Mouse (Mus musculus) ES-Bruce4 (cell line): Measurements from ENCODE around the gene Brpf3. TPM values are rescaled to one million over a fixed set of nuclear protein-coding genes. Genes with fewer than 3 reads are reported as not detected.

Experiments used
- H3K27ac ChIP-seq: 2 replicates; pipeline ENCODE4 v1.5.1; 2012; ENCODE audit warnings: low read length, inconsistent platforms; ENCODE audit not compliant: insufficient read depth
- H3K27me3 ChIP-seq: 2 replicates; pipeline ENCODE4 v1.6.1; 2012; ENCODE audit warnings: mild to moderate bottlenecking, low read length, inconsistent platforms; ENCODE audit not compliant: control insufficient read depth, poor library complexity, insufficient read depth, severe bottlenecking
- H3K36me3 ChIP-seq: 2 replicates; pipeline ENCODE4 v1.6.1; 2012; ENCODE audit warnings: inconsistent platforms, mild to moderate bottlenecking, low read length, moderate library complexity; ENCODE audit not compliant: control insufficient read depth, poor library complexity, insufficient read depth, severe bottlenecking
- H3K4me1 ChIP-seq: one replicate; pipeline ENCODE4 v1.8.1; 2011; ENCODE audit warnings: low read length; ENCODE audit not compliant: control insufficient read depth, insufficient read depth
- H3K4me3 ChIP-seq: 2 replicates; pipeline ENCODE4 v1.5.1; 2011; ENCODE audit warnings: low read depth, mild to moderate bottlenecking, low read length
- H3K9ac ChIP-seq: 2 replicates; pipeline ENCODE4 v1.6.1; 2012; ENCODE audit warnings: low read depth, mild to moderate bottlenecking, inconsistent platforms; ENCODE audit not compliant: poor library complexity, severe bottlenecking
- H3K9me3 ChIP-seq: replicated peaks from 2 replicates; pipeline ENCODE4 v1.6.1; 2012; ENCODE audit warnings: mild to moderate bottlenecking, low read length, inconsistent platforms; ENCODE audit not compliant: control insufficient read depth, poor library complexity, insufficient read depth, severe bottlenecking
- CTCF ChIP-seq: IDR thresholded peaks from one replicate; pipeline ENCODE4 v1.8.1; 2011; ENCODE audit warnings: low read depth, low read length
- EP300 ChIP-seq: IDR thresholded peaks from 2 replicates; pipeline ENCODE4 v1.6.1; 2011; ENCODE audit warnings: low read depth, low read length; ENCODE audit not compliant: insufficient read depth
- POLR2A ChIP-seq: IDR thresholded peaks from one replicate; pipeline ENCODE4 v1.8.1; 2011; ENCODE audit warnings: low read length; ENCODE audit not compliant: insufficient read depth
- polyA plus RNA-seq: library from polyadenylated mRNA; stranded (reverse); fragments of >200 nt; gene quantifications from 2 replicates; pipeline ENCODE4 v1.2.4, GENCODE M21; 2011; ENCODE audit warnings: low read depth; ENCODE audit not compliant: missing spikeins, insufficient read depth, insufficient read length

Brpf3 gene
- polyA plus RNA-seq, 1 experiment, result 89.8 TPM

DNA sequence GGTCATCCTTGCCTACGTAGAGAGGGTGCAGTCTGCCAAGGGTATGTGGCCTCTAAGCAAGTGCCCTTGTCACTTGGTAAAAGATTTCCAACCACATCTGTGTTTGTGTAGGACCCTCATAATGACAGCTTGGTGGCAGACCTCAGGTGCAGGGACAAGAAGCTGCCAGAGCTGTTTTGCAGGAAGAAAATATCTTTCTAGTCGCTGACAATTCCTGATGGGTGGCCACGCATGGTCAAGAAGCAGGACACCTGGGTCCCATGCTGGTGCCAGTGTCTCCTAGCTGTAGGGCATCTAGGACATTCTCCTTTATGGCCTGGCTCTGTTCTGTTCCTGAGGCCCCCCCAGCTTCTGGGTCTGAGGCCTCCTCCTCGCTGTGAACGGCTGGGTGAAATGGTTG is 75.4 kb downstream of the Brpf3 start:
- Histone ChIP-seq H3K9ac (no peak overlapping the region), H3K4me3 (no peak overlapping the region), H3K27ac (no peak overlapping the region), H3K36me3 (no peaks in the 10 kb centered on the region), H3K27me3 (no peaks in the 10 kb centered on the region), H3K9me3 (no peaks in the 10 kb centered on the region), H3K4me1 (peaks cover 2% of the 10 kb centered on the region)
- TF ChIP-seq CTCF (no peak), EP300 (no peak), POLR2A (no peak)

DNA sequence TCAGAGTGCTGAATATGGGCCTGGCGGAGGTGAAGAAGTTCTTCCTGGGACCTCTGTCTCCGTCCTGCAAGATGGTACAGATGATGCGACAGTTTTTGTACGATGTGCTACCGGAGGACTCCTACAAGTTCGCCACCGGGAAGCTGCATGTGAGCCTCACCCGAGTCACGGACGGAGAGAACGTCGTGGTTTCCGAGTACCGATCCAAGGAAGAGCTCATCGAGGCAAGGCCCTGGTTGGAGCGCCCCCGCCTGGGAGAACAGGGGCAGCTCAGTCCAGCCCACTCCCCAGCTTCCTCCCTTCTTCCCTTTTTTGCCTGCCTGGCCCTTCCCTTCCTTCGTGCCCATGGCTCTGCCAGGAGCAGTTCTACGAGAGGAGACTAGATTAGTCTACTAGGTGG is 75.9 kb downstream of the Brpf3 start:
- no peaks in the 10 kb centered on the region for H3K9me3 ChIP-seq
- H3K27me3 ChIP-seq, result no peaks in the 10 kb centered on the region
- no peak overlapping the region for H3K27ac ChIP-seq
- no peaks in the 10 kb centered on the region for H3K36me3 ChIP-seq
- H3K9ac ChIP-seq, result no peak overlapping the region
- H3K4me1 ChIP-seq, result peaks cover 2% of the 10 kb centered on the region
- TF ChIP-seq EP300 (no peak), POLR2A (no peak), CTCF (peak; percentile 89)
- H3K4me3 ChIP-seq, result peak overlapping the region; percentile 41

DNA sequence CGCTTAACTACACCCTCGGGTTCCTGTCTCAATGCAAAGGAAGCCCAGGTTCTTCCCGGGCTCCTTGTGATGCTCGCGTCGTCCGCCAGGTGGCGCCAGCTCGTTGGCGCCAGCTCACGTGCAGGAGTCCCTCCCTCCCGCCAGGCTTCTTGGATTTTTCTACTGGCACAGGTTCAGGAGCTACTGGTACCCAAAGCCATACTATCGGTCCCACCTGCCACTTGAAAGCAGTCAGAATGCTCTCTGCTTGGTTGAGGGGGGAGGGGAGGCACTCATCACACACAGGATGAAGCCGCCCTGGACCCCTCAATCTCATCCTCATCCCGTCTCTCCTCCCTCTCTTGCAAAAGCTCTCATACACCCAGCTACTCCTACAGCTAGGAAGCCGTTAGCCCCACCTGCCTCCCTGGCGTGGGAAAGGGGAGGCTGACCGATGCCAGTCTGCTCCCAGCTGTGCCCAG is 79.1 kb downstream of the Brpf3 start:
- no peaks in the 10 kb centered on the region for H3K27me3 ChIP-seq
- no peaks in the 10 kb centered on the region for H3K9me3 ChIP-seq
- peaks cover 2% of the 10 kb centered on the region for H3K4me1 ChIP-seq
- 0 out of 2 replicates have a peak overlapping the region, but pooled peaks have one; percentile 5 for H3K4me3 ChIP-seq
- TF ChIP-seq POLR2A, result no peak
- peak; percentile 91 for TF ChIP-seq CTCF
- TF ChIP-seq EP300, result no peak
- H3K27ac ChIP-seq, result no peak overlapping the region
- H3K9ac ChIP-seq, result no peak overlapping the region
- H3K36me3 ChIP-seq, result no peaks in the 10 kb centered on the region

DNA sequence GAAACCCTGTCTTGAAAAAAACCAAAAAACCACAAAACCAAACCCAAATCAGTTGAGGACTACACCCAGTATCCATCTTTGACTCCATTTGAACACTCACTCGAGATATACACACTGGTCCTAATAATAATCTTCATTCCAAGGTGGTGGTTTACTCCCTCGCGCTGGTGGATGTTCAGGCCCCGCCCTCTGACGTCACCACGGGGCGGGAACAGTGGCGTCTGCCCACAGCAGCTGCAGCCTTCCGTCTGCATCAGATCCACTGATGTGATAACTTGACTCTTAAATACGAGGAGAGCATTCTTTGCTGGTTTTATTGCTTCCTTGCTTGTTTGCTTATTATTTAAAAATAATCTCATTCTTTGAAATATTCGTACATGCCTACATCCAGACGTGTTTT is 81.4 kb downstream of the Brpf3 start:
- TF ChIP-seq CTCF, result no peak
- TF ChIP-seq POLR2A, result no peak
- no peak for TF ChIP-seq EP300
- no peak overlapping the region for H3K27ac ChIP-seq
- H3K36me3 ChIP-seq, result no peaks in the 10 kb centered on the region
- H3K27me3 ChIP-seq, result no peaks in the 10 kb centered on the region
- H3K4me1 ChIP-seq, result peaks cover 2% of the 10 kb centered on the region
- no peak overlapping the region for H3K9ac ChIP-seq
- no peaks in the 10 kb centered on the region for H3K9me3 ChIP-seq
- H3K4me3 ChIP-seq, result no peak overlapping the region

DNA sequence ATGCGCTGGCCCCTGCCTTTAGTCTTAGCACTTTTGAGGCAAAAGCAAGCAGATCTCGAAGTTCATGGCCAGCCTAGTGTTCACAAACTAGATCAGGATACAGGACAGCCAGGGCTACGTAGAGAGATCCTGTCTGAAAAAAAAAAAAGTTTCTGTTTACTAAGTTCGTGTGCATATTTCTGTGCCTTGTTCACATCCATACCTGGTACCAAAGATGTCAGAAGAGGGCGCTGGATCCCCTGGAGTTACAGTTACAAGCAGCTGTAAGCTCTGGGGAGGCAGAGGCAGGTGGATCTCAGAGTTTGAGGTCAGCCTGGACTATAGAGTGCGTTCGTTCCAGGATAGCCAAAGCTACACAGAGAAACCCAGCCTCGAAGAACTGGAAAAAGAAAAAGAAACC is 81.9 kb downstream of the Brpf3 start:
- Histone ChIP-seq H3K27ac (no peak overlapping the region), H3K9me3 (no peaks in the 10 kb centered on the region), H3K36me3 (no peaks in the 10 kb centered on the region), H3K4me3 (no peak overlapping the region), H3K4me1 (peaks cover 2% of the 10 kb centered on the region), H3K27me3 (no peaks in the 10 kb centered on the region), H3K9ac (no peak overlapping the region)
- TF ChIP-seq EP300 (no peak), CTCF (peak; percentile 35)

DNA sequence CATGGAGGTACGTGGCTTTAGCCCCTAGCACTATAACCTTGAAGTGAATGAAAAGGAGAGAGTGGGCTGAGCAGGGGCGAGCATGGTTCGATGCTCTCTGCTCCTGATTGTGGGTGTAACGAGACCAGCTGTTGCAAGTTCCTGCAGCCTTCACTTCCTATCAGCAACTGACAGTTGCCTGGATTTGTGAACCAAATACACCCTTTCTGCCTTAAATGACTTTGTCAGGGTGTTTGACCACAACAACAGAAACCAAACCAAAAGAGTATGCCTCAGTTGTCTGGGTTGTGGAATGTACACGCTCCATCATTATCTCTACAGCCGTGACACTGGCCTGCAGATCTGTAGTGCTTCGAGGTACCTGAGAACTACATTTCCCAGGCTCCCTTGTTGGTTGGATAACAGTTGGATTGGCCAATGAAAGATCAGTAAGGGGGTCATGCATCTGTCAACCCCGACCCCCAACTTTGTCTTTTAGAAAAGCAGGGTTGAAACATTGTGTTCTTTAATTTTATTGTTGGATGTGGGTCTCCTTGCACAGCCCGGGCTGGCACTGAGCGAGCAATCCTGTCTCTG is 83.1 kb downstream of the Brpf3 start:
- Histone ChIP-seq H3K9ac (no peak overlapping the region), H3K4me3 (no peak overlapping the region), H3K27me3 (no peaks in the 10 kb centered on the region), H3K9me3 (no peaks in the 10 kb centered on the region), H3K27ac (no peak overlapping the region), H3K36me3 (no peaks in the 10 kb centered on the region), H3K4me1 (peaks cover 2% of the 10 kb centered on the region)
- TF ChIP-seq EP300, result no peak
- no peak for TF ChIP-seq CTCF
- no peak for TF ChIP-seq POLR2A

DNA sequence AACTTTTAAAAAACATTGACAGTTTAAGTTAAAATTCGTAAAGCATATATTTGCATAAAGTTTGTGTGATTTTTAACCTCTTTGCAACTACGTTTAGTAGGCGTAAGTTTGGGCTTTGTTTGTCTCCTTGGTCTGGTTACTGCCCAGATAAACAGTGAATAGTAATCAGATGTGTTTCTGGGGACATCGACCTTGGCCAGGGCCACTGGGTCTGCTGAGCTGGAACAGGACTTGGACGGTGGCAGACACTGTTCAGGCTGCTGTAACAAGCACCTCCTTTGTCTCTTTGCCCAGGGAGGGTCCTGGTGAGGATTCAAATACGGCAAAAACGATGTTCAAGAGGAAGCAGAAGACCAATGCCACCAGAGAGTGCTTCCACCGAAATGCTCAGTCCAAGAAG is 84.3 kb downstream of the Brpf3 start:
- TF ChIP-seq CTCF (no peak), POLR2A (no peak), EP300 (no peak)
- H3K27me3 ChIP-seq, result no peaks in the 10 kb centered on the region
- H3K9ac ChIP-seq, result no peak overlapping the region
- H3K27ac ChIP-seq, result no peak overlapping the region
- no peaks in the 10 kb centered on the region for H3K9me3 ChIP-seq
- H3K36me3 ChIP-seq, result no peaks in the 10 kb centered on the region
- H3K4me3 ChIP-seq, result no peak overlapping the region
- peaks cover under 1% of the 10 kb centered on the region for H3K4me1 ChIP-seq
